Mouse (Mus musculus) neutrophil, adult 5-6 weeks (primary cell): ENCODE measurements at regions not wholly inside any gene's neighbourhood (a gene's known extent, or its start where the extent isn't known, plus 50 kb on each side); places are given as distances from the start of the nearest gene placed in this dataset.
"Not testable (repeated sequence)": the region's sequence is repeated elsewhere in the genome, so short reads cannot be mapped to it uniquely, and the experiment has no call there.

ENCODE experiments used
- ATAC-seq: fragments of 151-379, 151-347 bp; 2 replicates; pipeline ENCODE4 v1.8.0; 2017; ENCODE audit warnings: mild to moderate bottlenecking, moderate TSS enrichment; ENCODE audit not compliant: insufficient number of reproducible peaks, poor library complexity, low FRiP score, severe bottlenecking; ENCODE audit errors: extremely low read depth

DNA sequence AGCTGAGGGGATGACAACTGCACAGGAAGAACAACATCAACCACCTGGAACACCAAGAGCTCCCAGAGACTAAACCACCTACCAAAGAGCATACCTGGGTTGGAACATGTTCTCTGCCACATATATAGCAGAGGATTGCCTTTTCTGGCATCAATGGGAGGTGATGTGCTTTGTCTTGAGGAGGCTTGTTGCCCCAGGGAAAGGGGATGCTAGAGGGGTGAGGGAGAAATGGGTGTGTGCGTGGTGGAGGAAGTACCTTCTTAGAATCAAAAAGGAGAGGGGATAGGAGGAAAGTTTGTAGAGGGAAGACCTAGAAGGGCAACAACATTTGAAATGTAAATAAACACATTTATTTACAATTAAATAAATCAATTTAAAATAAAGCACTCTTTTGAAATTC lies 358.5 kb upstream of the Pfkp start:
- ATAC-seq: no peak

DNA sequence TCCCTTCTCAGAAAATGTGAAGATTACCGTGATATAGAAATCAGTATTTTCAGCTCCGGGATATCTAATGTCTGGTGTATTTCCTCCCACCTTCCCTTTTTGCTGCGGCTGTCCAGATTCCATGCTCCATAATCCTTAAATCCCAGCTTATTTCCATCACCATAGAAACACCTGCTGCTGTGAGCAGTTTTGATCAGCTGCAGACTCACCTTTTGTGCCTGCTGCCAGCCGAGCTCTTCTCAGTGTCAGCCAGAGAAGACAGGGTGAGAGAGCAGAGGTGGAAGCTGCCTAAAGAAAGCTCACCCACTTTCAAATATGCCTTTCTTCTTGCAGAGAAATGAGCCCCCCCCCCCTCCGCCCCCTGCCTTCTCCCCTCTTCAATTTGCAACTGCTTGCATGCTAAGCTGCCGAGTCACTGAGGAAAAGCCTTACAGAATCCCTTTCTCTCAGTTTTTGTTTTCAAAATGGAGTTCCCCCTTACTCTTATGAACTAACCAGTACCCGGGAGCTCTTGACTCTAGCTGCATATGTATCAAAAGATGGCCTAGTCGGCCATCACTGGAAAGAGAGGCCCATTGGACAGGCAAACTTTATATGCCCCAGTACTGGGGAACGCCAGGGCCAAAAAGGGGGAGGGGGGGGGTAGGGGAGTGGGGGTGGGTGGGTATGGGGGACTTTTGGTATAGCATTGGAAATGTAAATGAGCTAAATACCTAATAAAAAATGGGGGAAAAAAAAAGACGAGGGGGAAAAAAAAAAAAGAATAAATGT lies 350.1 kb upstream of the Pfkp start:
- ATAC-seq: not testable (repeated sequence)

DNA sequence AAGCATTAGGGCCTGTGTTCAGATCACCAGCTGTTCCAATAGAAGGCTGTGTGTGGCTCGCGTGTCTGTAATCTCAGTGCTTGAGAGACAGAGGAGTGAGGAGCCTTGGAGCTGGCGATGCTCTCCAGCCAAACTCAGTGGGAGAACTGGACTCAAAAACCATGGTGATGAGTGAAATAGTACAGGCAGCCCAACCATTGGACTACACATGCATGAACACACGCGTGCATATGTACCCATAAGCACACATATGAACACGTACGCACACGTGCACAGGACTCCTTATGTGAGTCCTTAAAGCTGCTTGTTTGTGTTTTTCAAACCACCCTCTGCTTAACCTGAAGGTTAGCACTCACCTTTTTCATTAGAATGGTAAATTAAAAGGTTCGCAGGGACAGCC lies 349.5 kb upstream of the Pfkp start:
- no peak for ATAC-seq

DNA sequence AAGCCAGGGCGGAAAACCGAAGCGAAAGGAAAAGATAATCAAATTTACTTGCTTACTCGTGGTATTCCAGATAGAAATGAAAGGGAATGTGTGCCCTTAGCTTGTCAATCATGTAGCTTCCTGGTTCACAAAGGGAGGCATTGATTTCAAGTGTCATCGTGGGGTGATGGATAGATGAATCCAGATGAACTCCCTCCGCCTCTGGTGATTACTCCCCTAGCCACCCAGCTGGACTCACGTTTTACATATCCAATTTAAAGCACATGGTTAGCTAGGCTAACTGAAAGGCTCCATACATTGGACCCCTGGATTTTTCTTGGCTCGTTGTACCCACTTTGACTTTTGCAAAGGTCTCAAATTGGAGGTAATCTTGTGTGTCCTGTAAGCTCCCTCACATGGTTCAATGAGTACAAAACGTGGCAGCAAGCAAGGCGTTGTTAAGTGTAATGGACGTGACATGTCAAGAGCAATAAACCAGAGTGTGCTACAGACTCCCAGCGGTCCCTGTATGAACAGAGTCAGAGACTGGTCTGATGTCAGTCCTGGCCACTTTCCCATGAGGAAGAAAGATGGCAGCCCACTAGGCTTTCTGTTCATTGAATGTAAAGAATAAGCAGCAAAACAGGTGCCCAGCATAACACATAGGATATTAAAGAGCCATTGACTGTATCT lies 343.9 kb upstream of the Pfkp start:
- no peak for ATAC-seq

DNA sequence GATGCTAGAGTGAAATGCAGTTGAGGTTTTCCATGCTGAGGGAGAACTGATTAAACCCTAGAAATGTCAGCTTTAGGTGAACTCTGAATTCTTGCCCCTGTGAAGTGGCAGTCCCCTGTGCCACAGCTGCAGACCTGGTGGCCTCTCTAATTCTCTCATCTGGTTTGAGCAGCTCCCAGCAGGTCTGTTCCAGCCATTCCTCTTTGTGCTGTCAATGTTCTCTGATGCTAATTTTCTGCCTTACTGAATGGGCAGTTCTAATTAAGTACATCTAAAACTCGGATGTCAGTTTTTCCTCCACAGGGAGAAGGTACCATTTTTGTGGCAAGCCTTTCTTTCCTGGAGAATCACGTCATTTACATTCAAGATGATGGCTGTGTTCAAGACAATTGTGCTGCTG lies 343.1 kb upstream of the Pfkp start:
- ATAC-seq: no peak

DNA sequence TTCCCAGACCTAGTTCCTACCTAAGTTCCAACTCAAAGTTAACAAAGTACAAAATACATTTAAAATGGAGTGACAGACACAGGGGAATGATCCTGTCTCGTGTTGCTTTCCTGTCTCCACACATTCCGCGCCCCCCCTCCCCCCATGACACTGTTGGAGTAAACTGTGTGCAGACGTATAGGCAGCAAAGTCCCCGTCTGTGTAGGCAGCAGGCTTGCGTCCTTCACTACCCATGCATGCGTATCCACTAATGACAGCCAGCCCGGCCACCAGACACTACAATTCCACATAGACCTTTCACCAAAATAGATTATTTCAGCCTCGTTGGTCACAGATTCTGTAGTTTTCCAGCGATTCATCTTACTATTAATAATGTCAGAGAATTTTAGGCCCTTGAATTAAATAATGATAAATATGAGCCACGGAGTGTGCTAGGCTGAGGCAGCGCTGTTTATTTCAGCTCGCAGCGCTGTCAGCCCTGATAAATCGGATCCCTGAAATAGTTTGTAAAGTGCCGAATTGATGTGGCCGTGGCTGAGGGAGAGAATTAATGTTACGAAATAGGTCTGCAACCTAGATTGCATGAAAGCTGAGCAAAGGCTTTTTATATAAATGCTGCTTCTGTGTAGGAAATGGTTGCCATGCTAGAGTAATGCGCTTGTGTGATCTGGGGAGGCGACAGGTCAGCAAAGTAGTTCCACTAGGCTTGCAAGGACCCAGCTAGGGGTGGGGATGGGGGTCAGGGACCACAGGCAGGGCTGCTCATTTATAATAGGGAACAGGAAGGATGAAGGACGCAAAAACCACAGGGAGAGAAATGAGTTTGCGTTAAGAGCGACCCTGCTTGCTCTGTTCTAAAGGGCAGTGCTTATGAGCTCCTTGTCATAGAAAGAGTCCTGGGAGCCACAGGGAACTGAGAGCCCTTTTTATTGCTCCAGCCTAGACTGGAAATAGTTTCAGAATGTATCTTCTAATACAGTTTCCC lies 336.7 kb upstream of the Pfkp start:
- no peak for ATAC-seq

DNA sequence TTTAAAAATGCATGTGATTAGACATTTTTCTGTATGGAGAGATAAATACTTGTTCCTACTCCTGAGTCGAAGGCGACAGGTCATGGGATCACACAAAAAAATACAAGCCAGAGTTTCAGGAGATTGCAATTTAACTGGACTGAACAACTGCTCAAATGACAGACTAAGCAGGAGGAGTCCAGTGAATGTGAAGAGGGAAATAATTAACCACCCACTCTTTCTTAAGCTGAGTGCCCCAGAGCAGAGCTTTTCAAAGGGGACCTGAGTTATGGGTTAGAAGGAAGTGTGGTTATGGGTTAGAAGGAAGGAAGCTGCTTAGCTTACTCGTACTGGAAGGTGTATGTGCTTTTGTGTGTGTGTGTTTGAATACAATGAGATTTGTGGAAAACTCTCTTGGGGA lies 307.1 kb upstream of the Pfkp start:
- no peak for ATAC-seq

DNA sequence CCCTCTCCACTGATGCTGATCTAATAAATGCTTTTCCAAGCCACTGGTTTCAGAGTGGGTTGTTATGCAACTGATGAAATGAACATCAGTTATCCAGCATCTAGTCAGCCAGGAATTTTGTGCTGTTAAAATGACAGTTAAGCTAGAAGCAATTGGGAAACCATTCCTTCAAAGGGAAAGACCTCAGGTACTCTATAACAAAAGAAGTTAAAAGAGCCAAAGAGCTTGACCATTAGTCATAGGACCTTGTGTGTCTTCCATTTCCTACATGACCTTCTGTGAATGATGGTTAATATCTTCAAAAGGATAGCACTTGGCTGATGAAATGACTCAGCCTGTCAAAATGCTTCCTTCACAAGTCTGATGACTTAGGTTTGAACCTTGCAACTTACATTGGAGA lies 275.6 kb upstream of the Pfkp start:
- ATAC-seq: no peak

DNA sequence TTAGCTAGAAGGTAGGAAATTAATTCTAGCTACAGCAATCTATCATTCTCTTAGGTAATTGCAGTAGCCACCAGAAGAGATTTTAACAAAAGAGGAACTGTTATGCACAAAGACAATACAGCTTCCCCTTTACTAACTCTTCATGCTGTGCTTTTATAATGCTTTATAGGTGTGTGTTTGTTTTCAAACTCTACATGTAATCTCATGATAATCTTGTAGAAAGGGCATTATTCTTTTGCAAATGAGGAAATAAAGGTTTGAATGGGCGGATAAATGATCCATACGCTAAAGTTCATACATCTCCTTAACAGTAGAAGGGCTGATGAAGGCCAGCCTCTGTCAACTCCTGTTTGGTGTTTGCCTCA lies 273.8 kb upstream of the Pfkp start:
- ATAC-seq: peak; percentile 64; the same call in 1 of the 2 replicates

DNA sequence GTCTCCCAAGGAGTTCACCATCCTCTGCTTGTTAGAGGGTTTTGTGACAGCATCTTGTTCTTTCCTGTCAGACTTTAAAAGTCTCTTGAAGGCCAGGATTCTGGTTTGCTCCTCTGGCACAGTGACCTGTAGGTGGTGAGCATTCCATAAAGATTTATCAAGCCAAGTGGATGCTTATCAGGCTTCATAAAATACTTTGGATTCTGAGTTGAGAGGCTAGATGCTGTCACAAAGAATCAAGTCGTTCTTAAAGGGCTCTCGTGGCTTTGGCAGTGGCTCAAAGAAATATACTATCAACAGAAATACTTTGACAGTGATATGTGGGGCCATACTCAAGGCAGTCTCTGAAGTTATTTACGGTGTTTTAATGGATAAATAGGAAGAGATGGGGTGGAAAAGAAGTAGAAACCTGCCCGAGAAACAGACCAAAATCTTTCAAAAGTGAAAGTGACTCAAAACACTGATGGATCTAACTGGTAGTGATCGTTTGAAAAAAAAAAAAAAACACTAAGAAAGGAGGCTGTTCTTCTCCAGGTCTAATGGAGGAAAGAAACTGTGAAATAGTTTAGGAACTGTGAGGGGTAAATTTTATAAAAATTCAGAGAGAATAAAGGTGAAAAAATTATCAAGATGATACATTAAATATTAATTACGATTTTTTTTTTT lies 273.2 kb upstream of the Pfkp start:
- ATAC-seq: no peak

DNA sequence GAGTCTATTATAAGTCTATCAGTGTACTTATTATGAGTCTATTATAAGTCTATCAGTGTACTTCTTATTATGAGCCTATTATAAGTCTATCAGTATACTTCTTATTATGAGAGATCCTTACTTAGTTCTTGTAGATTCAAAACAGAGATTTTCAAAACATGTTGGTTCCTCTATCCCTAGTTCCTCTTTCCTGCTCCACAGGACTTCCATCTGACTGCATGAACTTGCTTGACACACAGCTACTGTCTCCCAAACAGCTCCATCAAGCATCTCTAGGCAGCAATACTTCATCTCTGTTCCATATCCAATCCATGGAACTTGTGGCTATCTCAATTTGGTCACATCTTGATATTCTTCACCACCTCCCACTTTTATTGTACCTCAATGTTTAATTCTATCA lies 257.4 kb upstream of the Pfkp start:
- ATAC-seq: peak; percentile 74; the same call in 1 of the 2 replicates

DNA sequence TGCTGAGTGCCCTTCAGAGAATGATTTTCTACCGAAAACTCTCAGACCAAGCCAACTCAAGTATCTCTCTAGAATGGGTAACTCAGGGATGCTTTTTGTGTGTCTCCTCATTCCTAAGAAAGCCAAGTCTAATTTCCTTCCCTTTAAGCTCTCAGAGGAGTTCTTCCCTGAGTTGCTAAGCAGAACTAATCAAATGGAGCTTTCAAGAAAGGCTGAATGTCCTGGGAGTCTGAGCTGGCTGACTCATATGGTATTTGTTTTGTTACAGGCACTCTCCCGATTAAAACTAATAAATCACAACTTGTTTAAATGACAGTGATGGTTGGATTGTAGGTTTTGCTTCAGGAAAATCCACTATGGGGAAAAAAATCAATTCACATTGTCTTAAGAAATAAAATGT lies 253.1 kb upstream of the Pfkp start:
- no peak for ATAC-seq

DNA sequence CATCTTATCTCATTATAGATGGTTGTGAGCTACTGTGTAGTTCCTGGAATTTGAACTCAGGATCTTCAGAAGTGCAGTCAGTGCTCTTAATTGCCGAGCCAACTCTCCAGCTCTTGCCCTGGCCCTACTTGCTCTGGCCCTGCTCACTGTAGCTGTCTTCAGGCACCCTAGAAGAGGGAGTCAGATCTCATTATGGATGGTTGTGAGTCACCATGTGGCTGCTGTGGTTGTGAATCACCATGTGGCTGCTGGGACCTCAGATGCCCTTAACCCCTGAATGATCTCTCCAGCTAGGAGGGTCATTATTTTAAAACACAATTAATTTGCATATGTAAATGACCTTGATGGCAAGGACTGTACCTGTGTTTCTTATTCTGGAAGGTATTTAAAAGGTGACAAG lies 249.1 kb upstream of the Pfkp start:
- no peak for ATAC-seq

DNA sequence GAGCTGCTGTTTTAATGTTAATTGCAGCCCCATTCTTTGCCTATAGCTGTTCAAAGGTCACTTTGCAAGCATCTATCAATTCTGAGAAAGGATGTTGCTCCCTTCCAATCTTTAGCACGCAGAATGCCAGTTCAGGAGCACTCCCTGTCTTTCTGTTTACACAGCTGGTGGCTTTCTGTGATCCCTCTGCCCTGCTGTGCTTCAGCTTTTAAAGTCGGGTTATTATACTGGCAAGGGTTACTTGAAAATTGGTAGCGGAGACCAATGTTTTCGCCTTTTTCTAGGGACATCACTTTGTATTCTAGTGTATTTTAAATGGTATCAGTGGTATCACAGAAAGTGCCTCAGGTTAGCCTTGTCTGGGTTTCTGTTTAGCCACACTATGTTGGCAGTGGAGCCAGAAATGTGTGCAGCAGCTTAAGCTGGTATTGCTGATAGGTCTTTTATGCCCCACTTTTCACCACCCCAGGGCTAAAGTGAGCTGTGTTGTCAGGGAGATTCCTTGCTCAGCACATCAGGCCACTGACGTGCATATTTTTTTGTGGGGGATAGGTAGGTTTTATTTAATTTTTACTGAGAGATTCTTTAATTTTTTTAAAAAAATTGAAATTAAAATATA lies 243.0 kb upstream of the Pfkp start:
- no peak for ATAC-seq

DNA sequence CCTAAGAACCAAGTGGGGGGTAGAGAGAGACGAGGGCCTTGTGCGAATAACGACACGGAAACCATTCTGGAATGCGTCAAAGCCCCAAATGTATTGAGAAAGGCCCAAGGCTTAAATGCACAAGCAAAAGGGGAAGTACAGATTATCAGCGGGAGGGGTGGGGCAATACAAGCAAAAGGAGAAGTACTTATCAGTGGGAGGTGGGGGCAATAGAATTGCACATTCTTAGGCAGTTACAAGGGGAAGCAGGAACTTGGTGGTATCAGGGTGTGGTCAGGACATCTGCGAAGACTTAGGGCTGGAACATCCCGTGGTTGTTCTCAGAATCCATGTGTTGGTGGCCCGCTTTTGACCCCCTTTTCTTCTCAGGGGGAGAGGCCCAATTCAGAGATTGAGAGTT lies 240.9 kb upstream of the Pfkp start:
- ATAC-seq: peak; percentile 59; the same call in 1 of the 2 replicates

DNA sequence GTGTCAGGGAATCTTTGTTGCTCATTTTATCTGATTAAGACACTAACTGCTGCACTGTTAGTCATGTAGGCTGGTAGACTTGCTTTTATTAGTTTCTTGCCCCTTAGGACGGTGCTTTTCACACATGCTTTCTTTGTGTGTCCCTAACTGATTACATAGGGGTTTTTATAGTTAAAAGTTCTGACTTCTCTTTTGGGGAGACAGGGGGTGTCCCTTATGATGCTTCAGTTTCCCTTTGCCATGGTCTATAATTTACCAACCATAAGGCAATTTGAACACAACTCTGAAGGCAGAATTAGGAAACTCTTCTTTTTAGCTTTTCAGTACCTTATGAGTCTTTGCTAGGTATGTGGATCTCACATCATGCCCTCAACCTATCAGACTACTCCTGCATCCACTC lies 239.8 kb upstream of the Pfkp start:
- ATAC-seq: peak; percentile 32; the same call in 1 of the 2 replicates

DNA sequence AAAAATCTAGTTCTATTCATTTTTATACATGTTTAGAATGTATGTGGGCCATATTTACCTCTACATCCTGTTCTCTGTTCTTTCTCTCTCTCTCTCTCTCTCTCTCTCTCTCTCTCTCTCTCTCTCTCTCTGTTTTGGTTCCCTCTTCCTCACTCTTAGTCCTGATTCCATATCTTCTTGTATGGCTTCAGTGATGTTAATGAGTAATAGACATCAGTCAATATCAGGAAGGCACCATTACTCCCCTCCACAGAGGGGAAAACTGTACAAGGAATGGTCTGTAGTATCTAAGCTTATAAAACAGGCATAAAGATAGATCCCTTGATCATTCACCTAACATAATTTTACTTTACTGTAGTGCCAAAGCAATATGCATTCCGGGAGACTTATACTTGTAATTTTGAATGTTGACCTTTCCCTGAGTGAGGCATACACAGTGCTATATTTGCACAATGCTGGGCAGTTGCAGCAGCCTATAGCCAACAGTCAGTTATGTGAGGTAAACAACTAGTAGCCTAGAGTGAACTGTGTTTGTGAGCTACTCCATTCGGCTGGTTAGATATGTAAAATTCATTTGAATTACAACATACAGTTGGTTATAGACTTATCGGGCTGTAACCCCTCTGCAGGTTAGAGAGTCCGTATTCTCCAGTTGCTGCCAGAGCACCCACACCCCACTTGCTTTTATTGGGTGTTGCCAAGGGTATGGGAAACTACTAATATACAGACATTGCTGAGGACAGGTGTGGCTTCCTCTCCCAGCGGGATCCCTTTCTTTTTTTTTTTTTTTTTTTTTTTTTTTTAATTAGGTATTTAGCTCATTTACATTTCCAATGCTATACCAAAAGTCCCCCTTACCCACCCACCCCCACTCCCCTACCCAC lies 228.7 kb upstream of the Pfkp start:
- no peak for ATAC-seq

DNA sequence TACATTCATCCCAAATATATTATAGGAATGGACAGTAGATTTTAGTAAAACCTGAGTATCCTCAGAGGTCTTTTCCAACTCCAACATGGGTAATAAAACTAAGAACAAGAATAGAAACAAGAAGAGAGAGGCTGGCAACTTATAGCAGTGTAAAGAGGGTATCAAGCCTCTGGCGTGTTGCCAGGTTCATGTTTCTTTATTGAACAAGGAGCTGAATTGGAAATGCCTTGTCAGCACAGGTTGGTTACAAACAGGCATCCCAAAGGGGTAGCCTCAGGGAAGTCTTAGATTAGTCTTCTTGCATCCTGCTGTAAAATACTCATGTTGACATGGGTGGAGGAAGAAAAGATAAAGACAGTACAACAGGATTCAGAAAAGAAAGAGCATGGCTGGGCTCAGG lies 213.6 kb upstream of the Pfkp start:
- ATAC-seq: no peak
